Mouse (Mus musculus): ENCODE measurements around the gene Apex2. TPM values are rescaled to one million over a fixed set of nuclear protein-coding genes. Genes with fewer than 3 reads are reported as not detected.
"Not testable (repeated sequence)": the region's sequence is repeated elsewhere in the genome, so short reads cannot be mapped to it uniquely, and the experiment has no call there.

The Apex2 gene
- polyA plus RNA-seq, 1 experiment: 22.2 TPM

DNA sequence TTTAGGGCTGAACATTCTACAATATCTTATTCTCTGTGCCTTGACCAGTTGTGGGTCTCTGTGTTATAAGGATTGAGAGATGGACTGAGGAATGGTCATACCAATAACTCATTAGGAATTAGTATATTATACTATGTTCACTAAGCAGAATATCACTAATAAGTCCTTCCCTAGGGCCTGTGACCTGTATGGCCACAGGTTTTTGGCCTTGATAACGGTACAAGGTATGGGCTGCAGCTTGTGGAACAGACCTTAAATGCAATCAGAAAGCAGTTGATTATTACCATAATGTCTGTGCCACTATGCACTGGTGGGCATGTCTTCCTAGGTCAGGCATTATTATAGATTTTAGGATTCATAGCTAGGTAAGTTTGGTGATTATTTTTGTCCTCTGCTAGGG is 73.2 kb downstream of the Apex2 start:
- TF ChIP-seq POLR2A (IDR thresholded peaks at IDR 0.05; ENCODE audit: insufficient read depth, low read length): no peak
- TF ChIP-seq EP300 (IDR thresholded peaks at IDR 0.05; ENCODE audit: insufficient read depth, low read depth, low read length): no peak
- no peak for TF ChIP-seq CTCF (IDR thresholded peaks at IDR 0.05; ENCODE audit: low read depth, low read length)
- Histone ChIP-seq H3K9me3 (replicated peaks; ENCODE audit: control insufficient read depth, insufficient read depth, low read length, poor library complexity, severe bottlenecking) (no peaks in the 10 kb centered on the region), H3K9ac (ENCODE audit: low read depth, poor library complexity, severe bottlenecking) (no peak overlapping the region), H3K27me3 (ENCODE audit: control insufficient read depth, insufficient read depth, low read length, poor library complexity, severe bottlenecking) (no peaks in the 10 kb centered on the region), H3K36me3 (ENCODE audit: control insufficient read depth, insufficient read depth, low read length, poor library complexity, severe bottlenecking) (no peaks in the 10 kb centered on the region), H3K27ac (ENCODE audit: insufficient read depth, low read length) (no peak overlapping the region), H3K4me1 (ENCODE audit: control insufficient read depth, insufficient read depth, low read length) (no peaks in the 10 kb centered on the region), H3K4me3 (ENCODE audit: low read depth, low read length) (no peak overlapping the region)

DNA sequence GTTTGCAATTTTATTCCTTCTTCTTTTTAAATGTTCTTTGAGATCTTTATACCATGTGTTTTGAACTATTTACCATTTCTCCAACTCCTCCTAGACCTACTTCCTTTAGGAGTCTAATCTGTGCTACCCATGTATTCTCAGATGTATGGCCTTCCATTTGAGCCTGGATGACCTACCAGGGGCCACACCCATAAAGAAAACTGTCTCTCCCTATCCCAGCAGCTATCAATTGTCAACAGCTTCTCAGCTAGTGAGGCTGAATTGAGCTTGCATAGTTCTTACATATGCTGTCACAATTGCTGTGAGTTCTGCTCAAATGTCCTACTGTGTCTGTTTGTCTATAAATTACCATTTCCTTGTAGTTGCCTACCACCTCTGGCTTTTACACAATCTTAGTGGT is 73.7 kb downstream of the Apex2 start:
- H3K36me3 ChIP-seq (ENCODE audit: control insufficient read depth, insufficient read depth, low read length, poor library complexity, severe bottlenecking): no peaks in the 10 kb centered on the region
- no peaks in the 10 kb centered on the region for H3K27me3 ChIP-seq (ENCODE audit: control insufficient read depth, insufficient read depth, low read length, poor library complexity, severe bottlenecking)
- H3K9me3 ChIP-seq (replicated peaks; ENCODE audit: control insufficient read depth, insufficient read depth, low read length, poor library complexity, severe bottlenecking): no peaks in the 10 kb centered on the region
- no peaks in the 10 kb centered on the region for H3K4me1 ChIP-seq (ENCODE audit: control insufficient read depth, insufficient read depth, low read length)
- TF ChIP-seq POLR2A (IDR thresholded peaks at IDR 0.05; ENCODE audit: insufficient read depth, low read length) (no peak), CTCF (IDR thresholded peaks at IDR 0.05; ENCODE audit: low read depth, low read length) (no peak), EP300 (IDR thresholded peaks at IDR 0.05; ENCODE audit: insufficient read depth, low read depth, low read length) (no peak)
- H3K9ac ChIP-seq (ENCODE audit: low read depth, poor library complexity, severe bottlenecking): no peak overlapping the region
- H3K4me3 ChIP-seq (ENCODE audit: low read depth, low read length): no peak overlapping the region
- H3K27ac ChIP-seq (ENCODE audit: insufficient read depth, low read length): no peak overlapping the region

DNA sequence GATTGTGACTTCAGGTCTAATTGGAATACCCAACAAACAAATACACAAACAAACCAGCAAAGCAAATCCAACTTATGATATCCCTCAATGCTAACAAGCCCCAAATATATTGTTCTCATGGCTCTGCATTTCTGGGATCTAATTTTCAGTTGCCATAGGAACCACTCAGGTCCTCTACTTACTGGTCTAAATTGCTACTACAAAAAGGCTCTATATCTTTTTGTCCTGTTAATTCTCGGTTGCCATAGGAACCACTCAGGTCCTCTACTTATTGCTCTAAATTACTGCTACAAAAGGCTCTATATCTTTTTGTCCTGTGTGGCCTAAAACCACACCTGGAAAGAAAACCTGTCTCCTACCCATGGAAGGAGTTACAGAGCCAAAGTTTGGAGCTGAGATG is 75.5 kb downstream of the Apex2 start:
- Histone ChIP-seq H3K4me1 (ENCODE audit: control insufficient read depth, insufficient read depth, low read length) (no peaks in the 10 kb centered on the region), H3K27me3 (ENCODE audit: control insufficient read depth, insufficient read depth, low read length, poor library complexity, severe bottlenecking) (no peaks in the 10 kb centered on the region), H3K9ac (ENCODE audit: low read depth, poor library complexity, severe bottlenecking) (no peak overlapping the region), H3K27ac (ENCODE audit: insufficient read depth, low read length) (no peak overlapping the region), H3K36me3 (ENCODE audit: control insufficient read depth, insufficient read depth, low read length, poor library complexity, severe bottlenecking) (no peaks in the 10 kb centered on the region), H3K4me3 (ENCODE audit: low read depth, low read length) (no peak overlapping the region), H3K9me3 (replicated peaks; ENCODE audit: control insufficient read depth, insufficient read depth, low read length, poor library complexity, severe bottlenecking) (no peaks in the 10 kb centered on the region)
- no peak for TF ChIP-seq CTCF (IDR thresholded peaks at IDR 0.05; ENCODE audit: low read depth, low read length)
- TF ChIP-seq EP300 (IDR thresholded peaks at IDR 0.05; ENCODE audit: insufficient read depth, low read depth, low read length): no peak
- TF ChIP-seq POLR2A (IDR thresholded peaks at IDR 0.05; ENCODE audit: insufficient read depth, low read length): no peak

DNA sequence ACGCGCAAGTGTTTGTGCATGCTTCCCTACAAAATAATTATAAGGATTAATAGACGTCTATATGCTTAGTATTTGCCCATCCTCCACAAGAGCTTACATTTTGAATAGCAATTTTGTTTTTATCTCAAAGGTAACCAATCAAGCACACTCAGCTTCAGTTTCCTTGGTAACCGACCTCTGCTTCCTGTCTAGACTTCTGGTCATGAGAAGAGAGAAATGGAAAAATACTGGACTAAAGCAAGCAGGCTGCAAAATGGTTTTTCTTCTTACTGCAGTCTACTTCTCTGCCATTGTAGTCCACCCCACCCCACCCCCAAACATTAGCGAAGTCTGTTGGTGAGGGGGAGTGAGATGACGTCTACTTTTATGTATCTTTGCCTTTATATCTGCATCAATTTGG is 78.4 kb downstream of the Apex2 start:
- Histone ChIP-seq H3K9me3 (replicated peaks; ENCODE audit: control insufficient read depth, insufficient read depth, low read length, poor library complexity, severe bottlenecking) (no peaks in the 10 kb centered on the region), H3K36me3 (ENCODE audit: control insufficient read depth, insufficient read depth, low read length, poor library complexity, severe bottlenecking) (no peaks in the 10 kb centered on the region), H3K4me1 (ENCODE audit: control insufficient read depth, insufficient read depth, low read length) (no peaks in the 10 kb centered on the region), H3K9ac (ENCODE audit: low read depth, poor library complexity, severe bottlenecking) (no peak overlapping the region), H3K4me3 (ENCODE audit: low read depth, low read length) (no peak overlapping the region), H3K27me3 (ENCODE audit: control insufficient read depth, insufficient read depth, low read length, poor library complexity, severe bottlenecking) (no peaks in the 10 kb centered on the region), H3K27ac (ENCODE audit: insufficient read depth, low read length) (no peak overlapping the region)
- no peak for TF ChIP-seq CTCF (IDR thresholded peaks at IDR 0.05; ENCODE audit: low read depth, low read length)
- TF ChIP-seq POLR2A (IDR thresholded peaks at IDR 0.05; ENCODE audit: insufficient read depth, low read length): no peak
- no peak for TF ChIP-seq EP300 (IDR thresholded peaks at IDR 0.05; ENCODE audit: insufficient read depth, low read depth, low read length)

DNA sequence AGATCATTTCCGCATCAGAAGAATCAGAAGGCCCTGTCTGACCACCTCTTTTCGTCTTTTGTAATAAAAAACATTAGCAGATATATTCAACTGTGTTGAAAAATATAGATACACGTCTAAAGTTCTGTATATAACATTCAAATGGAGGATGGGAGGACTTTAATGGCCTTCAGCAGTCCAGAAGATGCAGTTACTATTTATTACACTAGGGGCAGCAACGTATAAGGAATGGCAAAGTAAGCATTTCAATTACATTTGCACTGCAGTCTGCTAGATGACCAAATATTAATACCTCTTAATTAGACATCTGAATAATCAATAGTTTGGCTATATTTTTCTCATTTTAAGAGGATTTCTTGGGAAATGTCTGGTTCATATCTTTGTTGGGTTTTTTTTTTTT is 79.0 kb downstream of the Apex2 start:
- TF ChIP-seq POLR2A (IDR thresholded peaks at IDR 0.05; ENCODE audit: insufficient read depth, low read length) (no peak), CTCF (IDR thresholded peaks at IDR 0.05; ENCODE audit: low read depth, low read length) (no peak), EP300 (IDR thresholded peaks at IDR 0.05; ENCODE audit: insufficient read depth, low read depth, low read length) (no peak)
- no peaks in the 10 kb centered on the region for H3K4me1 ChIP-seq (ENCODE audit: control insufficient read depth, insufficient read depth, low read length)
- H3K9ac ChIP-seq (ENCODE audit: low read depth, poor library complexity, severe bottlenecking): no peak overlapping the region
- H3K9me3 ChIP-seq (replicated peaks; ENCODE audit: control insufficient read depth, insufficient read depth, low read length, poor library complexity, severe bottlenecking): no peaks in the 10 kb centered on the region
- no peak overlapping the region for H3K27ac ChIP-seq (ENCODE audit: insufficient read depth, low read length)
- H3K36me3 ChIP-seq (ENCODE audit: control insufficient read depth, insufficient read depth, low read length, poor library complexity, severe bottlenecking): no peaks in the 10 kb centered on the region
- no peaks in the 10 kb centered on the region for H3K27me3 ChIP-seq (ENCODE audit: control insufficient read depth, insufficient read depth, low read length, poor library complexity, severe bottlenecking)
- H3K4me3 ChIP-seq (ENCODE audit: low read depth, low read length): no peak overlapping the region

DNA sequence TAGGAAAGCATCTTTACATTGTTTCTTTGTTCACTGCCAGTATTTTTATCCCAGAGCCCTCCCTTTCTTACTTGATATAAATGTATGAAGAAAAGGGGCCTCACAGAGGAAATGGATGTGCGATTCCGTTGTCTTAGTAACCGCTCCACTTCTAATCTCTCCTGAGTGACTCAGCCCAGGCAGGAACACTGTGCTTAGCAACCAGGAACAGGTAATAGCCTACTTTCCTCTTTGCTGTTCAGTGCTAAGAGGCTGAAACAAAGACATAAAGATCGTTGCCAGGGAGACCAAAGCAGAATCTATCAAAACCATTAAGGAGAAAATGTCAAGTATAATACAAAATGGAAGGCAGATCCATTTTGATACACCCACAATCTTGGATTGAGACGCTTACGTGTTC is 81.0 kb downstream of the Apex2 start:
- no peak overlapping the region for H3K9ac ChIP-seq (ENCODE audit: low read depth, poor library complexity, severe bottlenecking)
- H3K4me3 ChIP-seq (ENCODE audit: low read depth, low read length): no peak overlapping the region
- H3K27ac ChIP-seq (ENCODE audit: insufficient read depth, low read length): no peak overlapping the region
- H3K36me3 ChIP-seq (ENCODE audit: control insufficient read depth, insufficient read depth, low read length, poor library complexity, severe bottlenecking): no peaks in the 10 kb centered on the region
- H3K4me1 ChIP-seq (ENCODE audit: control insufficient read depth, insufficient read depth, low read length): no peaks in the 10 kb centered on the region
- no peaks in the 10 kb centered on the region for H3K27me3 ChIP-seq (ENCODE audit: control insufficient read depth, insufficient read depth, low read length, poor library complexity, severe bottlenecking)
- TF ChIP-seq EP300 (IDR thresholded peaks at IDR 0.05; ENCODE audit: insufficient read depth, low read depth, low read length) (no peak), POLR2A (IDR thresholded peaks at IDR 0.05; ENCODE audit: insufficient read depth, low read length) (no peak), CTCF (IDR thresholded peaks at IDR 0.05; ENCODE audit: low read depth, low read length) (no peak)
- no peaks in the 10 kb centered on the region for H3K9me3 ChIP-seq (replicated peaks; ENCODE audit: control insufficient read depth, insufficient read depth, low read length, poor library complexity, severe bottlenecking)

DNA sequence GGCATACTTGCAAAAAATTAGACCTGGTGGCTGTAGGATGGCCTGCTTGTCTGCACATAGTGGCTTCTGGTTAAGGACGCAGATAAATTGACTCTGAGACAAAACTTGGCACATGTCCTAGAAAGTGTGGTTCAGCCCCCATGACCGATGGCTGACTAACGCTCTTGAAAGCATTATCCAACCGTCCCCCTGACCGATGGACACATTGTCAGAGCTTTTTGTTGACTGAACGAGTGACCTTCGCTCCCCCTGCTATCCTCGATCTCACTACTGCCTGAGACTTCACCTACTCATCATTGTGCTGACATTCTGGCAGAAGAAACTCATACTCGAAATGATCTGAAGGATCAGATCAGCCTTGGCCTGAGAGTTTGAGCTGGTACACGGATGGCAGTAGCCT is 101.9 kb downstream of the Apex2 start:
- H3K9ac ChIP-seq (ENCODE audit: low read depth, poor library complexity, severe bottlenecking); H3K27ac ChIP-seq (ENCODE audit: insufficient read depth, low read length); H3K4me1 ChIP-seq (ENCODE audit: control insufficient read depth, insufficient read depth, low read length); H3K9me3 ChIP-seq (replicated peaks; ENCODE audit: control insufficient read depth, insufficient read depth, low read length, poor library complexity, severe bottlenecking); H3K36me3 ChIP-seq (ENCODE audit: control insufficient read depth, insufficient read depth, low read length, poor library complexity, severe bottlenecking); H3K27me3 ChIP-seq (ENCODE audit: control insufficient read depth, insufficient read depth, low read length, poor library complexity, severe bottlenecking); H3K4me3 ChIP-seq (ENCODE audit: low read depth, low read length): not testable (repeated sequence)

DNA sequence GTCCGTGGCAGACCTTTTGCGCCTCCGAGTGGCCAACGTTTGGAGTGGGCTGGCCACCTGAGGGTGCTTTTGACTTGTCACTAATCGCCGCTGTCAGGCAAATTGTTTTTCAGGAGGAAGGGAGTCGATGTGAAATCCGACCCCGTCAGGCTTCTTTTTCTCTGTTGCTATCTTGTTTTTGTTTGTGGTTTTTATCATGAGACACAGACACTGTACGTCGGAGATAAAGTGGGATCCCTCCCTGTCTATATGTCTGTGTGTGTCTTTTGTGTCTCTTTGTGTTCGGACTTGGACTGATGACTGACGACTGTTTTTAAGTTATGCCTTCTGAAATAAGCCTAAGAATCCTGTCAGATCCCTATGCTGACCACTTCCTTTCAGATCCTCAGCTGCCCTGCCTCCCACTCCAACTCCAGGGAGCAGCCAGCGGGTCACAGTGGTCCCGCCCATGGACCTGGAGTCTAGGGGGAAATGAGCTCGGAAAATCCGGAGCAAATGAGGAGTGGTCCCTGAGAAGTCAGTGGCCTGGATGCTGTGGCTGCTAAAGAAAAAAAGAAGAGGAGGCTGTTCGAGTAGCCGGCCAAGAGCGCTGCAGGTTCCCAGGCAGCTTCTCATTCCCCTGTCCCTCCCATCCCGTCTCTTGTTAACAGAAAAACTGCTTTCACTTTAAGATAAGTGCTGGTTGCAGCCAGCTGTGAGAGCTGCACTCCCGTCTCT is 103.2 kb downstream of the Apex2 start:
- not testable (repeated sequence) for H3K9ac ChIP-seq (ENCODE audit: low read depth, poor library complexity, severe bottlenecking); H3K36me3 ChIP-seq (ENCODE audit: control insufficient read depth, insufficient read depth, low read length, poor library complexity, severe bottlenecking); H3K4me3 ChIP-seq (ENCODE audit: low read depth, low read length); H3K9me3 ChIP-seq (replicated peaks; ENCODE audit: control insufficient read depth, insufficient read depth, low read length, poor library complexity, severe bottlenecking); H3K27ac ChIP-seq (ENCODE audit: insufficient read depth, low read length); H3K4me1 ChIP-seq (ENCODE audit: control insufficient read depth, insufficient read depth, low read length); H3K27me3 ChIP-seq (ENCODE audit: control insufficient read depth, insufficient read depth, low read length, poor library complexity, severe bottlenecking)
